Comparison of ENCODE assay signal across 10 mouse cellular contexts in the genomic region with DNA sequence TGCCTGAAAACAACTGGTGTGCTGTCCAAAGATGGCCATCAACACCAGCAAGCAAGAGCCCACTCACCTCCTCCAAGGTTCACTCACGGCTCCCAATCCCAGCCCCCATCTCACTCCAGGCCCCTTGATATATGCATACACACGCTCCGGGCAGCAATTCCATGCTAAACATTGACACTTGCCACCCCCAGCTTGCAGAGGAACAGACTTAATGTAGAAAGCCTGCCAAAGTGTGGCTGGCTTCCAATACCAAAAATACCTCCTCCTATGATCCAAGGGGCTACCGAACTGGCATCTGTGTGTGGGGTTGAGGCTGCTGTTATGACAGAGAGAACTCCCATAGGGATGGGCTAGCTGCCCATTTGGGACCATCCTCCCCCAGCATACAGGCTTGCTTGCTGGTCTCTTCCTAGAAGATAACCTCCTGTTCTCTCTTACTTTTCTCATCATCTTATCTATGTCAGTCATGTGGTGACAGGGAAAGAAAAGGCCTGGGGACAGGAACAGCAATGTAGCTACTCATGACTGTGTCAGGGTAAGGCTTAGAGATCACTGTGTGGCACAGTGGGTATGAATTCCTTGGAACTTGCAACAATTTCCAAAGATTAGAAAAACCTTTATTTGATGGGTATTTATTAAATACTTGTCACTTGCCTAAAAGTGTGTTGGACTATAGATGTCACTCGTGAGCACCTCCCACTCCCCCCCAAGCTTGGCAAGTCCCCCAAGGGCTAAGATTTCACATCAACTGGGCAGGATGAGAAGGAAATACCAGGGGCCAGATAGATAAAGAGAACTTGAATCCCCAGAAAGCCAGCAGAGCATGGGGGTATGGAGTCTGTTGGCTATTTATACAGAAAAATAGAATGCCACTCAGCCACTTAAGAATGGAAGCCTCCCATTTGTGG. TPM values are rescaled to one million over a fixed set of nuclear protein-coding genes. Genes with fewer than 3 reads are reported as not detected.
DNase-seq lines count a peak whose midpoint lies in the region; ATAC-seq and TF ChIP-seq lines count a peak whose summit lies in the region.
"Had no signal": no experiment of that assay in that cellular context is flagged by ENCODE, and none has a peak within 500 bp of the region (broad histone marks: within the 10 kb centered on the region; RNA-seq: fewer than 3 reads in every experiment).

No protein-coding gene starts in this region.

- no peak for ATAC-seq in lung, embryonic 14.5 days (ENCODE audit: insufficient read depth)
- ATAC-seq in kidney, embryonic 16.5 days (ENCODE audit: low FRiP score, low TSS enrichment) = peak; percentile 47; the same call in 1 of the 2 replicates
- no peak; the same call in 1 of the 2 replicates for ATAC-seq in midbrain, postnatal 0 days (ENCODE audit: low FRiP score)
- no peak for ATAC-seq in monocyte, adult 5-6 weeks (replicated peaks; ENCODE audit: insufficient number of reproducible peaks, low FRiP score, low TSS enrichment, poor library complexity, severe bottlenecking)
- ATAC-seq: Patski had no signal

- no peak overlapping the region for H3K4me3 ChIP-seq in lung, embryonic 14.5 days (ENCODE audit: low read depth, low read length)
- no peak overlapping the region for H3K4me3 ChIP-seq in kidney, embryonic 16.5 days (ENCODE audit: low read length)
- H3K4me3 ChIP-seq in midbrain, postnatal 0 days (ENCODE audit: low read depth, low read length) = no peak overlapping the region
- H3K4me3 ChIP-seq: heart, embryonic 10.5 days had no signal

- DNase-seq in heart, adult 11 months = peak; percentile 93
- no peak for DNase-seq in heart, postnatal 25 days (ENCODE audit: low spot score)
- peak; percentile 50 for DNase-seq in lung, embryonic 14.5 days
- no peak for DNase-seq in lung, postnatal 25 days (ENCODE audit: low spot score)
- peak; percentile 56 for DNase-seq in midbrain, postnatal 0 days (ENCODE audit: low spot score)
- DNase-seq in embryo, embryonic 10 days (ENCODE audit: low spot score) = no peak

- intact Hi-C loops in heart, postnatal 25 days (cut with DNase I) = loop anchor here (10.0 kb wide), 1 partner anchor 349 kb away; no protein-coding TSS in a partner anchor

- no peak overlapping the region for H3K9ac ChIP-seq in lung, embryonic 14.5 days
- H3K9ac ChIP-seq in kidney, embryonic 16.5 days (replicated peaks; ENCODE audit: low read length) = no peak overlapping the region
- H3K9ac ChIP-seq in midbrain, postnatal 0 days (replicated peaks; ENCODE audit: low read length, poor library complexity, severe bottlenecking) = no peak overlapping the region

- TF ChIP-seq CTCF in lung, embryonic 14.5 days (IDR thresholded peaks at IDR 0.05; ENCODE audit: low read depth) = no peak
- TF ChIP-seq CTCF in midbrain, postnatal 0 days (IDR thresholded peaks at IDR 0.05) = no peak

- no peaks in the 10 kb centered on the region for H3K27me3 ChIP-seq in lung, embryonic 14.5 days (ENCODE audit: insufficient read depth, low read length)
- H3K27me3 ChIP-seq in kidney, embryonic 16.5 days (ENCODE audit: insufficient read depth, low read length) = peaks cover 2% of the 10 kb centered on the region; the same call in 1 of the 2 replicates
- H3K27me3 ChIP-seq in midbrain, postnatal 0 days (ENCODE audit: insufficient read depth, low read length) = no peaks in the 10 kb centered on the region
- H3K27me3 ChIP-seq: Patski had no signal

- H3K4me2 ChIP-seq in lung, embryonic 14.5 days = no peak overlapping the region
- H3K4me2 ChIP-seq in kidney, embryonic 16.5 days (replicated peaks; ENCODE audit: low read depth, low read length) = no peak overlapping the region
- no peak overlapping the region for H3K4me2 ChIP-seq in midbrain, postnatal 0 days (ENCODE audit: low read depth, low read length, poor library complexity, severe bottlenecking)

- H3K27ac ChIP-seq in lung, embryonic 14.5 days (ENCODE audit: low read depth) = no peak overlapping the region
- no peak overlapping the region for H3K27ac ChIP-seq in kidney, embryonic 16.5 days (ENCODE audit: low read length)
- H3K27ac ChIP-seq in midbrain, postnatal 0 days (ENCODE audit: low read depth, low read length) = no peak overlapping the region

- H3K4me1 ChIP-seq in lung, embryonic 14.5 days (ENCODE audit: insufficient read depth) = no peaks in the 10 kb centered on the region
- H3K4me1 ChIP-seq in kidney, embryonic 16.5 days (ENCODE audit: insufficient read depth, low read length) = peaks cover 11% of the 10 kb centered on the region
- no peaks in the 10 kb centered on the region for H3K4me1 ChIP-seq in midbrain, postnatal 0 days (ENCODE audit: insufficient read depth, low read length)

- H3K36me3 ChIP-seq in lung, embryonic 14.5 days (ENCODE audit: insufficient read depth) = no peaks in the 10 kb centered on the region
- no peaks in the 10 kb centered on the region for H3K36me3 ChIP-seq in kidney, embryonic 16.5 days (ENCODE audit: insufficient read depth, low read length)
- no peaks in the 10 kb centered on the region for H3K36me3 ChIP-seq in midbrain, postnatal 0 days (ENCODE audit: insufficient read depth, low read length)
- H3K36me3 ChIP-seq: heart, embryonic 10.5 days had no signal

- no peaks in the 10 kb centered on the region for H3K9me3 ChIP-seq in lung, embryonic 14.5 days (ENCODE audit: low read depth, low read length)
- H3K9me3 ChIP-seq in kidney, embryonic 16.5 days (ENCODE audit: low read length) = no peaks in the 10 kb centered on the region
- H3K9me3 ChIP-seq in midbrain, postnatal 0 days (ENCODE audit: low read length) = no peaks in the 10 kb centered on the region
- H3K9me3 ChIP-seq: heart, embryonic 10.5 days had no signal

- WGBS in lung, embryonic 14.5 days = 63% methylated on average over 5 of the region's 5 CpGs
- WGBS in kidney, embryonic 16.5 days = 66% methylated on average over 5 of the region's 5 CpGs
- WGBS in midbrain, postnatal 0 days = 75% methylated on average over 5 of the region's 5 CpGs

RNA-seq across cellular contexts. Expression of gene Plxna2, which starts 3.8 kb away (rescaled TPM):
- total RNA-seq in heart, postnatal 25 days (2021) = 10 to 100 TPM; 25.8 to 26.7 TPM
- 9.8 and 10.1 TPM in 2 replicates for polyA plus RNA-seq in lung, embryonic 14.5 days (2014; fragmentation: Nextera tagmentation; extraction: Ambion mirVana)
- 6.0 and 6.7 TPM in 2 replicates for polyA plus RNA-seq in kidney, embryonic 16.5 days (2015; fragmentation: Nextera tagmentation; extraction: Ambion mirVana)
- total RNA-seq in midbrain, postnatal 0 days (2014; rRNA removed) = 43.6 and 44.3 TPM in 2 replicates
- 8.3 and 9.9 TPM in 2 replicates for polyA plus RNA-seq in midbrain, postnatal 0 days (2015; fragmentation: Nextera tagmentation; extraction: Ambion mirVana)
- not detected in 3 replicates for total RNA-seq in monocyte, adult 5-6 weeks (2017)

Comparison
In these comparisons a context has a peak if more than half of its experiments do, and no peak if none do; other contexts are left out.
1. DNase-seq: peak in heart, adult 11 months (single experiment), lung, embryonic 14.5 days (single experiment) and midbrain, postnatal 0 days (single experiment); none in heart, postnatal 25 days (single experiment), lung, postnatal 25 days (single experiment) and embryo, embryonic 10 days (single experiment).
2. RNA of gene Plxna2, which starts 3.8 kb away (total RNA-seq): 43.6 to 44.3 TPM in midbrain, postnatal 0 days and 25.8 to 26.7 TPM in heart, postnatal 25 days; not detected in monocyte, adult 5-6 weeks; every median in the first group is over 10 times any median in the second.